Mouse (Mus musculus) urinary bladder, postnatal 25 days (tissue): ENCODE results near the gene Slc39a11.

ENCODE experiments used
- DNase-seq: peaks from one replicate; pipeline ENCODE4 v3.0.0; 2022; ENCODE audit warnings: low spot score

Gene Slc39a11

DNA sequence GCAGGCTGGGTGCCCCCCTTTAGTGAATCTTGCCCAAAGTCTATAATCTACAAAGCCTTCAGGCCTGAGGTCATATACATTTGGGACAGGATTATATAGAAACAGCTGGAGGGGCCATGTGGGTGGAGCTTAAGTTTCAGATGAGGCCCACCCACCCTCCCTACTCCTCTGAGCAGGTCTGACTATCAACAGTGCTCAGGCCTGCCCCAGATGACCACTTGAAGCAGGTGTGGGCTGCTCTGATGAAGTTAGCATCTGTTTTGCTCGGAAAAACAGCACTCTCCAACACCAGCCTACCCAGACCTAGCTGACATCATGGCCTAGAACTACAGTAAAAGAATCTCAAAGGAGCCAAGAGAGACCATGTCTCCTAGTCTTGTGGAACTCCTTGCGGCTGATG lies 189.8 kb downstream of the Slc39a11 start:
- DNase-seq: no peak

GRCm38 (mm10) chr11:113458582-113459210 lies 191.2 kb downstream of the Slc39a11 start:
- no peak for DNase-seq

- DNase-seq: no peak
These were observed 196.9 kb downstream of the Slc39a11 start for GRCm38 (mm10) chr11:113452861-113453568.

DNA sequence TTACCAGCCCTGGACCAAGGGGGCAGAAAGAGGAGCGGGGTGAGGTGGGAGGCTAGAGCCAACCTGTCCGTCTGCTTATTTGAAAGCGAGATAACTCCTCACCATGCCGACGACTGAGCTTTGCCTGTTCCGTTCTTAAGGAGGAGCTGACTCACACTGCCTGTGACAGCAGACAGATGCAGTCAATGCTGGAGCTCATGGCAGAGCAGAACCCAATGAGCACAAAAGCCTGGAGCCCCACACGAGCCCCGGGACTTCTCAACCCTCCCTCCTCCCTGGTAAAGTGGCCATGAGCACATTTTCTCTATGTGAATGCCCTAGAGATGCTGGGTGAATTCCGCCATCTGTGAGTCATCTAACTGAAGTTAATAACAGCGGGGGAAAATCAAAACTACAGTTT lies 198.6 kb downstream of the Slc39a11 start:
- DNase-seq: no peak

- DNase-seq: no peak
These were observed 199.2 kb downstream of the Slc39a11 start for GRCm38 (mm10) chr11:113450665-113451064.

GRCm38 (mm10) chr11:113450028-113450427 lies 199.9 kb downstream of the Slc39a11 start:
- no peak for DNase-seq

GRCm38 (mm10) chr11:113442036-113442435 lies 207.8 kb downstream of the Slc39a11 start:
- DNase-seq: no peak

DNA sequence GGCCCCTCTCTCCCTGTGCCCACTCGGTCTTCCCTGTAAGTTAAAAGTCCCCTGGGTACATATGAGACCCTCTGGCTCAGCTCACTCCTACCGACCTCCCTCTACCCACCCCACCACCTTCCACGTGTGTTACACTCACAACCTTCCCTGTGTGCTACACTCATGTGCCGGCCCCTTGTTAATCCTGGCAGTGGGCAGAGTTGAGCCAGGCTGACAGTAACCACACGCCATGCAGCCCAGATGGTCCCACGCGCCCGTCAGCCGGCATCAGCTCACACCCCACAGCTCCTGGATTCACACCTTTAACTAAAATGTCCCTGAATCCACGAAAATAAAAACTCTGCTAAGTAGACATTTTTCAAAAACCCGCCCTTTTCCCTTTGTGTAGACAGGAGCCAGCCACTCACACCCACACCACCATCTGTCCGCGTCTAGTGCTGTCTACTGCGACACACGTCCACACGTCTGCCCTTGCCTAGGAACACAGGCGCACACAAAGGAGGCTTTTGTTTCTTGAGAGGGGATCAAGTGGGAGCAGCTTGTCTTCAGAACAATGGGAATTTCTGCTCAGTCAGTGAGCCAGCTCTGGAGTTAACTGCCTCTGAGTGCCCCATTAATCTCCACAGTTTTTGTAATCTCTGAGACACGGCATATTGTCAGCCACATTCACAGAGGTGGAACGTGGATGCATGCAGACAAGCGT lies 210.4 kb downstream of the Slc39a11 start:
- no peak for DNase-seq

- no peak for DNase-seq
These were observed 211.0 kb downstream of the Slc39a11 start for GRCm38 (mm10) chr11:113438915-113439314.

- no peak for DNase-seq
These were observed 212.5 kb downstream of the Slc39a11 start for GRCm38 (mm10) chr11:113437357-113437756.

DNA sequence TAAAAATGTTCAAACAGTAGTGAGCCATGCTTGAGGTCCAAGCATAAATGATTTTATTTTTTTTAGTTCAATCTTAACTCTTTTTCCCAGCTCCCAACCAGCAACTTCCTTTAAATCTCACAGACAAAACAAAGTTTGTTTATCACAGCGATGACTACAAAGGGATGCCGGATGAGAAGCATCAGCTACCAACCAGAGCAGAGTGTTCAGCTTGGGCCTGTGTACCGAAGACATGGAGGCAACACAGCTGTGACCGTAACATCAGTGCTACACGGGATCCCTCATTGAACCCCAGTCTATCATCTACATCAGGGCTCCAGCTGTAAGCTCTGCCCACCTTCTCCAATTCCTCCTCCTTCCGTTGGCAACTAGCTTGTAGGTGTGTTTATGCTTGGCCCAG lies 213.6 kb downstream of the Slc39a11 start:
- DNase-seq: no peak

DNA sequence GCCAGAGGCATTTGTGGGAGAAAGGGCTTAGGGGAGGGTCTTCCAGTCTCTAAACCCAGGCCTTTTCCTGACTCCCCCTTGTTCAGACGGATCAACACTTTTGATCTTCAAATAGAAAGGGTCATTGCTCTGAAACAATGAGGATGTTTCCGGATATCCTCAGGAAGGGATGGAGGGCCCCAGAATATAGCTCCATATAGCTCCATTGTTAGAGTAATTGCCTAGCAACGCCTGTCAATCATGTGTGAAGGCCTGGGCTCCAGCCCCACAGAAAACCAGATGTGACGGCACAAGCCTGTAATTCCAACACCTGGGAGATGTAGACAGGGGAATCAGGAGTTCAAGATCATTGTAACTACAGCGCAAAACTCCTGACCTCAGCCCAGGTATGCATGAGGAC lies 214.2 kb downstream of the Slc39a11 start:
- DNase-seq: no peak

DNA sequence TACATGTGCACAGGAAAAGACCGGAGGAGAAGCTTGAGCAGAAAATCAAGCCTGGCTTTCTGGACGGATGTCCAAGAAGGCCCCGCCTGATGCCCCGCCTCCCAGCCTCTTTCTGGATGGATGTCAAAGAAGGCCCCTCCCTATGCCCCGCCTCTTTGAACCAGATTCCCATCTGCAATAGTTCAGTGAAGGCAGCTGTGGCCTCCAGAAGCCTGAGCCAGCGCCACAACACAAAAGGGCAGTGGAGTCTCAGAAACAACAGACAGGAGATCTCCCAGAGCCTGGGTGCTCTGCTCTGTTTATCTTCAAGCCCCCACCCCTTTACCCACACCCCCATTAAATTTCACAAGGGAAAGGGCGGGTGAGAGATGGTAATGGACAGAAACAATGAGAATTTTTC lies 218.7 kb downstream of the Slc39a11 start:
- peak; percentile 12 for DNase-seq

GRCm38 (mm10) chr11:113425882-113426281 lies 224.0 kb downstream of the Slc39a11 start:
- no peak for DNase-seq

DNA sequence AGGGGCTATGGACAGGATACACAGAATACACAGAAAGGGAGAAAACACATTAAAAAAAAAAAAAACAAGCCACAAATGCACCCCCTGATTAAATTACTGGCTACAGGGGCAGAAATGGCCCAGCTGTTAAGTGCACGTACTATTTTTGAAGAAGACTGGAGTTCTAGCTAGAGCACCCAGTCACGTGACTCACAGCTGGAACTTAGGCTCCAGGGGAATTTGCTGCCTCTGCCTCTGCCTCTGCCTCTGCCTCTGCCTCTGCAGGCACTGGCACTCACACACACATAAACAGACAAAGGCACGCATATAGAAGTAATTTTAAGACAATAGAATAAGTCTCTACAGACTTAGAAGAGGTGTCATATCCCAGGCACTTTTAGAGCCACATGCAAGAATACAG lies 224.4 kb downstream of the Slc39a11 start:
- no peak for DNase-seq

DNA sequence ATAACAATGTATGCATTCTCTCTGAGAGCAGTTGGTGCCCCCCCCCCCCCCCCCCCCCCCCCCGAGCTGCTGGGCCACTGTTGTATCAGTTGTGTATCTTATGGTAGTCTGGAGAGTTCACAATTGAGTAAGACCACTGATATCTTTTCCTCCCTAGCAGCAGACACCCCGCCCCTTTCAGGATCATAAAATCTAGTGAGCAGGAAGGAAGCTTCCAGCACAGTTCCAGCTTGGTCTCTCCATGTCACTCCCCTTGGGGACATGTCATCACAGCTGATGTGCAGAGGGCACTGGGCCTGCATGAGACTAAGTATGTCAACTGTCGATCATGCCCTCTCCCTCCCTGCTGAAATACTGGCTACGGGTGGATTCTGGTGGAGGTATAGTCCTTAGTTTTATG lies 225.1 kb downstream of the Slc39a11 start:
- DNase-seq: no peak

DNA sequence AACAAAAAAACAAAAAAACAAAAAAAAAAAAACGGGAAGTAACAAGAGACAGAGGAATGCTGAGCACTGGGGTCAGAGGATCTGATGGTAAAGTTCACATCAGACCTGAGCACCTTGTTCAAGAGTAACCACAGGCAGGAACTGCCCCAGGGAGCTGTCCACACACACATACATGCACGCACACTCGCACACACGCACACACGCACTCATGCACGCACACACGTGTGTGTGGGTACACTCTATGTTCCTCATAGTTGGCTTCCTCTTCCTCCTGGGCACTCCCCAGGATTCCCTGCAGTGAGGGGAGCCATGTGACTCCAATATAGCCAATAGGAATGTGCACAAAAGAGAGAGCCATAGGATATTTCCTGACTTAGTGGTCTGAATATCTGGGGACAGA lies 227.3 kb downstream of the Slc39a11 start:
- DNase-seq: no peak

- no peak for DNase-seq
These were observed 230.8 kb downstream of the Slc39a11 start for GRCm38 (mm10) chr11:113418921-113419655.

- DNase-seq: no peak
These were observed 231.9 kb downstream of the Slc39a11 start for GRCm38 (mm10) chr11:113417948-113418347.

DNA sequence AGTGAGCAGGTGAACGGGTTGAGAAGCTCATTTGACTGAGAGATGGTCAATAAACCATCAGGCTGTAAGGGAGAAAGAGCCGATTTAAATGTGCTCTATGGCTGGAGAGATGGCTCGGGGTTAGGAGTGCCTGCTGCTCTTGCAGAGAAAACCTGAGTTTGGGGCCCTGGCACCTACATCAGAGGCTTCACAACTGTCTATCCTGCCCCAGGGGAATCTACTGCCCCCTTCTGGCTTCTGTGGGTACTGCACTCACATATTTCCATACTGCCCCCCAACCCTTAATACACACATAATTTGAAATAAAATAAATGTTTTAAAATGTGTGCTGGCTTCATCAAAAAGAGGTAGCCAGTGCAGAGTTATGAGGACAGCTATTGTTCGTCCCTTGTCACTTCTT lies 237.3 kb downstream of the Slc39a11 start:
- DNase-seq: no peak

DNA sequence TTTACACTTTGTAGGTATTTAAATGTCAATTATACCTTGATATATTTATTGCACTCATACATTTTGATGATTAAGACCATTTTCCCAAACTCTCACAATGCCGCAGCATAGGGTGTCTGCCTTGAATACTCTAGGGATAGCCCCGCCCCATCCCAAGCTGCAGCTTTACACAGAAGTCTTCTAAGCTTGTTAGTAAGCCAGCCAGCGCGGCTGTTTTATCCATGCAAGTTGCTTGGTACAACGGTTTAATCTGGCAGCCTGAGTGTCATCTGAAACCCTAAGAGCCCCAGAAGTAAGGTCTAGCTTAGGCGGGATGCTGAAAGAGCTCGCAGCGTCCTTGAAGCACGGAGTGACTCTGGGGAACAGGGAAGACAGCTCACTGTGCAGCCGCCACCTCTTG lies 238.1 kb downstream of the Slc39a11 start:
- no peak for DNase-seq

DNA sequence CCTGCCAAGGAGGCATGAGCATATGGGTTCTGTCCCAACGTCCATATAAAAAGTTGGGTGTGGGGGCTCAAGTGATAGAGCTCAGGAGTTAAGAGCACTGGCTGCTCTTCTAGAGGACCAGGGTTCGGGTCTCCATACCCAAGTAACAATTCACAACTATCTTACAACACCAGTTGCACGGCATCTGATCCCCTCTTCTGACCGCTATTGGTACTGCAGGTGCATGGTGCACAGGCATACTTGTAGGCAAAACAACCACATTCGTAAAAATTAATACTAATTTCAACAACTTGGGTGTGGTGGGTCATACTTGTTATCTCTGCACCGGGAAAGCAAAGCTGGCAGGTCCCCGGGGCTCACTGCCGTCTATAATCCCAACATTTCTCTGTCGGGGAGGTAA lies 240.8 kb downstream of the Slc39a11 start:
- DNase-seq: no peak

DNA sequence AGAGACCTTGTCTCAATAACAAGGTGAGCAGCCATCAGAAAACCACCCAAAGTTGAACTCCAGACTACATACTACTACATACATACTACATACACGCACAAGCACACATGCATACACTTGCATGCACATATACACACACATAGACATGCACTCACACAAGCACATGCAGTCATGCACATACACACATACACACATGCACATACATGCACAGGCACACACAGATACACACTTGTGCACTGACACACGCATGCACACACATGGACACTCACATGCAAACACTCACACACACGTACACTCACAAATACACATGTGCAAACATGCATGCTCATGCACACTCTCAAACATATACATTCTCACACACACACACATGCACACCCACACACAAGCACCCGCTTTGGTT lies 242.4 kb downstream of the Slc39a11 start:
- no peak for DNase-seq
